Mouse (Mus musculus) urinary bladder, adult 18-20 months (tissue): ENCODE measurements at regions not wholly inside any gene's neighbourhood (a gene's known extent, or its start where the extent isn't known, plus 50 kb on each side); places are given as distances from the start of the nearest gene placed in this dataset.

Experiments used
- DNase-seq, 2 experiments: peaks; one replicate each; pipeline ENCODE4 v3.0.0; 2022; ENCODE audit warnings: low spot score in 2 of 2, mixed read lengths in 2 of 2

GRCm38 (mm10) chrX:11387200-11387940, 59.7 kb downstream of the H2al1j start:
- no peak for DNase-seq

- peak in 1 of 2 experiments; percentile 9 for DNase-seq
Observed at GRCm38 (mm10) chrX:11388860-11389259, 61.2 kb downstream of the H2al1j start.

GRCm38 (mm10) chrX:11400406-11400805, 72.8 kb downstream of the H2al1j start:
- DNase-seq = no peak

GRCm38 (mm10) chrX:11404369-11404768, 76.7 kb downstream of the H2al1j start:
- no peak for DNase-seq

GRCm38 (mm10) chrX:11412316-11412826, 84.7 kb downstream of the H2al1j start:
- no peak for DNase-seq

GRCm38 (mm10) chrX:11415662-11416061, 88.0 kb downstream of the H2al1j start:
- no peak for DNase-seq

GRCm38 (mm10) chrX:11416510-11416909, 88.9 kb downstream of the H2al1j start:
- no peak for DNase-seq

- no peak for DNase-seq
Observed at GRCm38 (mm10) chrX:11417861-11418260, 90.2 kb downstream of the H2al1j start.

- DNase-seq = no peak
Observed at GRCm38 (mm10) chrX:11418261-11418660, 90.6 kb downstream of the H2al1j start.

GRCm38 (mm10) chrX:11419162-11419631, 91.6 kb downstream of the H2al1j start:
- no peak for DNase-seq

GRCm38 (mm10) chrX:11432403-11433004, 104.9 kb downstream of the H2al1j start:
- DNase-seq = no peak

- no peak for DNase-seq
Observed at GRCm38 (mm10) chrX:11435338-11435737, 107.7 kb downstream of the H2al1j start.

GRCm38 (mm10) chrX:11437151-11437944, 109.7 kb downstream of the H2al1j start:
- DNase-seq = peak in 1 of 2 experiments; percentile 6

GRCm38 (mm10) chrX:11443543-11443942, 115.9 kb downstream of the H2al1j start:
- DNase-seq = no peak

GRCm38 (mm10) chrX:11444261-11444725, 116.7 kb downstream of the H2al1j start:
- no peak for DNase-seq

GRCm38 (mm10) chrX:11448711-11449110, 121.1 kb downstream of the H2al1j start:
- no peak for DNase-seq

- no peak for DNase-seq
Observed at GRCm38 (mm10) chrX:11458521-11458920, 130.9 kb downstream of the H2al1j start.

- DNase-seq = no peak
Observed at GRCm38 (mm10) chrX:11463955-11464511, 136.4 kb downstream of the H2al1j start.

- DNase-seq = no peak
Observed at GRCm38 (mm10) chrX:11466191-11466590, 138.6 kb downstream of the H2al1j start.

- DNase-seq = no peak
Observed at GRCm38 (mm10) chrX:11479696-11480339, 152.2 kb downstream of the H2al1j start.

GRCm38 (mm10) chrX:11482141-11482540, 154.5 kb downstream of the H2al1j start:
- no peak for DNase-seq
